Mouse (Mus musculus): ENCODE data around the gene Zfp831. TPM values are rescaled to one million over a fixed set of nuclear protein-coding genes. Genes with fewer than 3 reads are reported as not detected.
A peak's percentile ranks its signal among the peaks of the same experiment; 100 is the strongest.

Zfp831 gene
- 0.08 TPM in 1 of 2 replicates, not detected in the other for polyA plus RNA-seq (2014; fragmentation: Nextera tagmentation; extraction: Ambion mirVana)

DNA sequence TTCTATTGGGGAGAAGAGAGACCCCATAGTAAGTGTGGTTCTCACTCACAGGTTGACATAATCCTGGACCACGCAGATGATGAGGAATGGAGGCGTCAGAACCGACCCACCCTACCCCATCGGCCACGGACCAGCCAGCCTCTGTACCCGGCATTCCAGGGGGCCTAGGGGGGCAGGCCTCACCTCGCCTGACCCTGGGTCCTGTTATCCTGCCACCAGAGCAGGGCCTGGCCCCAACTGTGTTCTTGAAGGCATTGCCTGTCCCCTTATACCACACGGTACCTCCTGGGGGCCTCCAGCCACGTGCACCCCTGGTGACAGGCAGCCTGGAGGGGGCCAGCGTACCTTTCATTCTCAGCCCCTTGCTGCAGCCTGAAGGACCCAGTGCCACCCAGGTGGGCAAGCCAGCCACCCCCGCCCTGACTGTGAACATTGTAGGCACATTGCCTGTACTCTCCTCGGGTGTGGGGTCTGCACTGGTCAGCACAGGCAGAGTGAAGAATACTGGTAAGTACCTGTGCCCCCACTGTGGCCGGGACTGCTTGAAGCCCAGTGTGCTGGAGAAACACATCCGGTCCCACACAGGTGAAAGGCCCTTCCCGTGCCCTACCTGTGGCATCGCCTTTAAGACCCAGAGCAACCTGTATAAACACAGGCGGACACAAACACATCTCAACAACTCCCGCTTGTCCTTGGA lies at the start of gene Zfp831:
Zfp831 (plus strand) TSS at position 87 of the 697 bp plus-strand sequence.
- WGBS = 78% methylated on average over 18 of the region's 18 CpGs
- no peaks in the 10 kb centered on the region for H3K4me1 ChIP-seq (ENCODE audit: control insufficient read depth, insufficient read depth, low read length)
- H3K9ac ChIP-seq (replicated peaks; ENCODE audit: low read length) = no peak within 1 kb of the TSS; the same call in 1 of the 2 replicates
- ATAC-seq (replicated peaks; ENCODE audit: insufficient number of reproducible peaks, low FRiP score, low TSS enrichment, low read depth) (peak; percentile 52; the same call in 1 of the 2 replicates), DNase-seq (ENCODE audit: low spot score) (no peak)
- no peaks in the 10 kb centered on the region for H3K9me3 ChIP-seq (replicated peaks; ENCODE audit: control insufficient read depth, low read length)
- H3K4me3 ChIP-seq (ENCODE audit: low read depth, low read length) = no peak within 1 kb of the TSS
- no peak within 1 kb of the TSS for H3K4me2 ChIP-seq (ENCODE audit: low read depth, low read length)
- H3K27ac ChIP-seq (replicated peaks; ENCODE audit: low read depth, low read length) = no peak within 1 kb of the TSS
- no peaks in the 10 kb centered on the region for H3K27me3 ChIP-seq (ENCODE audit: control insufficient read depth, insufficient read depth, low read length)
- no peaks in the 10 kb centered on the region for H3K36me3 ChIP-seq (replicated peaks; ENCODE audit: control insufficient read depth, insufficient read depth, low read depth, low read length)

DNA sequence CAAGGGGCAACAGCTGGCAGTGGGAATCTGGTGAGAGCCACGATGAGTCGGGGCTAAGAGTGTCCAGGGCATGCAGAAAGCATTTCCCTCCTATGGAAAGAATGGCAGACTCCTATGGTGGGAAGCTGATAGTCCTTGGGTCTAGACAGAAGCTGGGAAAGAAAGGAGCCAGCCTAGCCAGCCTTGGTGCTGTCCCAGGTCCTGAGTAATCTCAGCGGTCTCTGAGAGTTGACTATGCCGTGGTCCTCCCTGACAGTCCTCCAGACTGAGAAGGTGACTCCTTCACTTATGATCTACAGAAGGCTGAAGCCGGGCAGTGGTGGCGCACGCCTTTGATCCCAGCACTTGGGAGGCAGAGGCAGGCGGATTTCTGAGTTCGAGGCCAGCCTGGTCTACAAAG lies 48.4 kb upstream of the Zfp831 start:
- Histone ChIP-seq H3K9me3 (replicated peaks; ENCODE audit: control insufficient read depth, low read length) (no peaks in the 10 kb centered on the region), H3K27ac (replicated peaks; ENCODE audit: low read depth, low read length) (no peak overlapping the region), H3K9ac (replicated peaks; ENCODE audit: low read length) (no peak overlapping the region), H3K4me3 (ENCODE audit: low read depth, low read length) (no peak overlapping the region), H3K4me2 (ENCODE audit: low read depth, low read length) (no peak overlapping the region), H3K36me3 (replicated peaks; ENCODE audit: control insufficient read depth, insufficient read depth, low read depth, low read length) (no peaks in the 10 kb centered on the region), H3K27me3 (ENCODE audit: control insufficient read depth, insufficient read depth, low read length) (no peaks in the 10 kb centered on the region), H3K4me1 (ENCODE audit: control insufficient read depth, insufficient read depth, low read length) (0 out of 2 replicates have a peak, but pooled peaks cover 2% of the 10 kb centered on the region)
- ATAC-seq (replicated peaks; ENCODE audit: insufficient number of reproducible peaks, low FRiP score, low TSS enrichment, low read depth) (no peak), DNase-seq (ENCODE audit: low spot score) (peak; percentile 63)
- WGBS = 71% methylated on average over 7 of the region's 9 CpGs

DNA sequence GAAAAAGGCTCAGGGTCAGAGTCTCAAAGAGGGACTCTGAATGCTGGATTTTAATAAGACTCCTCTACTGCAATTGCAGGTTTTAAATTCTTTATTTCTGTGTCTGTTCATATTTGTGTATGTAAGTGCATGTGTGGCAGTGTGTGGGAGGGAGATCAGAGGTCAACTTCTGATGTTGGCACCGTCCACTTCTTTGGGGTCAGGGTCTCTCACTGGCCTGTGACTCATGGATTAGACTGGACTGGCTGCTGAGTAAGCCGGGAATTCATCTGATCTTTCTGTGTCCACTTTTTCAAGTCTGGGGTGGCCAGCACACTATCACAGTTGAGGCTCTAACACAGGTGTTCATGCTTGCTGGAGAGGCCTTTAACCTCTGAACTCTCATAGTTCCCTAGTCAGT lies 47.7 kb upstream of the Zfp831 start:
- DNase-seq (ENCODE audit: low spot score) (no peak), ATAC-seq (replicated peaks; ENCODE audit: insufficient number of reproducible peaks, low FRiP score, low TSS enrichment, low read depth) (no peak)
- H3K9ac ChIP-seq (replicated peaks; ENCODE audit: low read length) = no peak overlapping the region
- H3K27me3 ChIP-seq (ENCODE audit: control insufficient read depth, insufficient read depth, low read length) = no peaks in the 10 kb centered on the region
- no peak overlapping the region for H3K27ac ChIP-seq (replicated peaks; ENCODE audit: low read depth, low read length)
- no peaks in the 10 kb centered on the region for H3K36me3 ChIP-seq (replicated peaks; ENCODE audit: control insufficient read depth, insufficient read depth, low read depth, low read length)
- WGBS = 75% methylated on average over 2 of the region's 2 CpGs
- H3K4me2 ChIP-seq (ENCODE audit: low read depth, low read length) = no peak overlapping the region
- H3K9me3 ChIP-seq (replicated peaks; ENCODE audit: control insufficient read depth, low read length) = no peaks in the 10 kb centered on the region
- no peak overlapping the region for H3K4me3 ChIP-seq (ENCODE audit: low read depth, low read length)
- 0 out of 2 replicates have a peak, but pooled peaks cover 2% of the 10 kb centered on the region for H3K4me1 ChIP-seq (ENCODE audit: control insufficient read depth, insufficient read depth, low read length)

GRCm38 (mm10) chr2:174596457-174596856 lies 46.9 kb upstream of the Zfp831 start:
- WGBS = 57% methylated on average over 15 of the region's 15 CpGs

DNA sequence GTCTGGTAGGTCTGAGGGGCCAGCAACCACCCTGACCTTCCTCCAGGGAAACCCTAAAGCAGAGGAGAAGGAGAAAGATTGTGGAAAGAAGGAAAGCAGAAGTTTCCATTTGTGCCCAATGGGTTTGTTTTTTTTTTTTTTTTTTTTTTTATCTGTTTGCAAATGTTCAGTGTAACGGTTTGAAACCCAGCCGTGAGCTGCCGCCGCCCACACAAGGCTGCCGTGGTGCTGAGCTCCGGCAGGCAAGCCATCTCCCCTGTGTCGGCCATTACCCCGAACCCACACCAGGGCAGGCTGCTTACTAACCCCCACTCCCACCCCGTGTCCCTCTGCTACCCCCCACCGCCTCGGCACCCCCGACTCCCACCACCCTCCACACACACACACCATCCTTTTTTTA lies 44.9 kb upstream of the Zfp831 start:
- DNase-seq (ENCODE audit: low spot score) (no peak), ATAC-seq (replicated peaks; ENCODE audit: insufficient number of reproducible peaks, low FRiP score, low TSS enrichment, low read depth) (no peak)
- H3K27ac ChIP-seq (replicated peaks; ENCODE audit: low read depth, low read length) = no peak overlapping the region; the same call in 1 of the 2 replicates
- no peaks in the 10 kb centered on the region for H3K9me3 ChIP-seq (replicated peaks; ENCODE audit: control insufficient read depth, low read length)
- no peak overlapping the region for H3K9ac ChIP-seq (replicated peaks; ENCODE audit: low read length)
- no peaks in the 10 kb centered on the region for H3K36me3 ChIP-seq (replicated peaks; ENCODE audit: control insufficient read depth, insufficient read depth, low read depth, low read length)
- H3K4me3 ChIP-seq (ENCODE audit: low read depth, low read length) = no peak overlapping the region
- no peak overlapping the region for H3K4me2 ChIP-seq (ENCODE audit: low read depth, low read length)
- WGBS = 78% methylated on average over 12 of the region's 12 CpGs
- no peaks in the 10 kb centered on the region for H3K27me3 ChIP-seq (ENCODE audit: control insufficient read depth, insufficient read depth, low read length)
- H3K4me1 ChIP-seq (ENCODE audit: control insufficient read depth, insufficient read depth, low read length) = peaks cover 2% of the 10 kb centered on the region; the same call in 1 of the 2 replicates

More at GRCm38 (mm10) chr2:174596457-174596856, 46.9 kb upstream of the Zfp831 start:
- DNase-seq (ENCODE audit: low spot score) (peak; percentile 39), ATAC-seq (replicated peaks; ENCODE audit: insufficient number of reproducible peaks, low FRiP score, low TSS enrichment, low read depth) (peak; percentile 31; the same call in 1 of the 2 replicates)
- Histone ChIP-seq H3K9me3 (replicated peaks; ENCODE audit: control insufficient read depth, low read length) (no peaks in the 10 kb centered on the region), H3K9ac (replicated peaks; ENCODE audit: low read length) (no peak overlapping the region), H3K27me3 (ENCODE audit: control insufficient read depth, insufficient read depth, low read length) (no peaks in the 10 kb centered on the region), H3K4me1 (ENCODE audit: control insufficient read depth, insufficient read depth, low read length) (0 out of 2 replicates have a peak, but pooled peaks cover 2% of the 10 kb centered on the region), H3K36me3 (replicated peaks; ENCODE audit: control insufficient read depth, insufficient read depth, low read depth, low read length) (no peaks in the 10 kb centered on the region), H3K4me3 (ENCODE audit: low read depth, low read length) (no peak overlapping the region), H3K27ac (replicated peaks; ENCODE audit: low read depth, low read length) (no peak overlapping the region), H3K4me2 (ENCODE audit: low read depth, low read length) (no peak overlapping the region)

- H3K9ac ChIP-seq (replicated peaks; ENCODE audit: low read length) = no peak overlapping the region
- DNase-seq (ENCODE audit: low spot score) (peak; percentile 75), ATAC-seq (replicated peaks; ENCODE audit: insufficient number of reproducible peaks, low FRiP score, low TSS enrichment, low read depth) (peak; percentile 55)
- H3K4me1 ChIP-seq (ENCODE audit: control insufficient read depth, insufficient read depth, low read length) = peaks cover 2% of the 10 kb centered on the region; the same call in 1 of the 2 replicates
- peak overlapping the region; percentile 28; the same call in 1 of the 2 replicates for H3K27ac ChIP-seq (replicated peaks; ENCODE audit: low read depth, low read length)
- no peaks in the 10 kb centered on the region for H3K9me3 ChIP-seq (replicated peaks; ENCODE audit: control insufficient read depth, low read length)
- no peak overlapping the region for H3K4me3 ChIP-seq (ENCODE audit: low read depth, low read length)
- H3K36me3 ChIP-seq (replicated peaks; ENCODE audit: control insufficient read depth, insufficient read depth, low read depth, low read length) = no peaks in the 10 kb centered on the region
- H3K4me2 ChIP-seq (ENCODE audit: low read depth, low read length) = no peak overlapping the region
- H3K27me3 ChIP-seq (ENCODE audit: control insufficient read depth, insufficient read depth, low read length) = no peaks in the 10 kb centered on the region
- WGBS = 47% methylated on average over 9 of the region's 9 CpGs
Measured at GRCm38 (mm10) chr2:174599071-174599635, 44.2 kb upstream of the Zfp831 start.

DNA sequence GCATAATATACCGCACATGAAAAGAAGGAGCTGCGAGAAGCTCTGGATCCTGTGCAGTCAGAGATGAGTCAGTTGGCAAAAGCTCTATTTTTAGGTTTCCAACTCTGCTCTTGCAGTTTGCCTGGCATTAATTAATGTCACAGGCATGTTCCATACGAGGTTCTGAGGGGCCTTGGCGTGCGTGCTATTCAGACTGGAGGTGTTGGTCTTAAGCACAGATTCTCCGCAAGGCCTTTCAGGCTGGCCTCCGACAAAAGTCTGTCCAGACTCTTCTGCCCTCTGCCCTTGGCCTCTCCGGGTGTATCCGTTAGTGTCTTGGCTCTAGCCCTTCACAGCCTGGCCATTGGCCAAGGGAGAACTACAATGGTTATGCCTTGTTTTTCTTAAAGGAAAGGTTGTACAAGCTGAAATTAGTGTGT lies 43.5 kb upstream of the Zfp831 start:
- H3K4me1 ChIP-seq (ENCODE audit: control insufficient read depth, insufficient read depth, low read length) = peaks cover 2% of the 10 kb centered on the region; the same call in 1 of the 2 replicates
- no peak overlapping the region for H3K4me2 ChIP-seq (ENCODE audit: low read depth, low read length)
- H3K27me3 ChIP-seq (ENCODE audit: control insufficient read depth, insufficient read depth, low read length) = no peaks in the 10 kb centered on the region

More for the DNA sequence above, 43.5 kb upstream of the Zfp831 start:
- WGBS = 59% methylated on average over 9 of the region's 9 CpGs
- no peak for ATAC-seq (replicated peaks; ENCODE audit: insufficient number of reproducible peaks, low FRiP score, low TSS enrichment, low read depth)
- H3K27ac ChIP-seq (replicated peaks; ENCODE audit: low read depth, low read length) = no peak overlapping the region; the same call in 1 of the 2 replicates
- H3K36me3 ChIP-seq (replicated peaks; ENCODE audit: control insufficient read depth, insufficient read depth, low read depth, low read length) = no peaks in the 10 kb centered on the region
- no peak overlapping the region for H3K4me3 ChIP-seq (ENCODE audit: low read depth, low read length)
- peak; percentile 39 for DNase-seq (ENCODE audit: low spot score)
- no peak overlapping the region for H3K9ac ChIP-seq (replicated peaks; ENCODE audit: low read length)
- no peaks in the 10 kb centered on the region for H3K9me3 ChIP-seq (replicated peaks; ENCODE audit: control insufficient read depth, low read length)

All from embryonic facial prominence, embryonic 11.5 days (tissue).